Mouse (Mus musculus): Measurements from ENCODE around the gene AC170998.1.

Gene AC170998.1

GRCm38 (mm10) chr17:28725783-28726182 is at the start of gene AC170998.1:
AC170998.1 (plus strand) TSS chr17:28726083.
- no peak for DNase-seq (ENCODE audit: low spot score)

- DNase-seq (ENCODE audit: low spot score), result no peak
Observed at GRCm38 (mm10) chr17:28682311-28683084, 43.4 kb upstream of the AC170998.1 start.

GRCm38 (mm10) chr17:28683601-28684000 is 42.3 kb upstream of the AC170998.1 start:
- no peak for DNase-seq (ENCODE audit: low spot score)

- DNase-seq (ENCODE audit: low spot score), result no peak
Observed at GRCm38 (mm10) chr17:28684631-28685030, 41.3 kb upstream of the AC170998.1 start.

GRCm38 (mm10) chr17:28687354-28687753 is 38.5 kb upstream of the AC170998.1 start:
- no peak for DNase-seq (ENCODE audit: low spot score)

GRCm38 (mm10) chr17:28689586-28690283 is 36.1 kb upstream of the AC170998.1 start, which contains the start of gene Slc26a8:
Slc26a8 (minus strand) TSS chr17:28690233.
- DNase-seq (ENCODE audit: low spot score), result no peak

- peak; percentile 100 for DNase-seq (ENCODE audit: low spot score)
Observed at GRCm38 (mm10) chr17:28690776-28691686, 34.9 kb upstream of the AC170998.1 start, which contains the start of gene Mapk14. Mapk14 (plus strand) TSS chr17:28691329.

- peak; percentile 49 for DNase-seq (ENCODE audit: low spot score)
Observed at GRCm38 (mm10) chr17:28691687-28692340, 34.1 kb upstream of the AC170998.1 start.

- DNase-seq (ENCODE audit: low spot score), result peak; percentile 62
Observed at GRCm38 (mm10) chr17:28692341-28692710, 33.6 kb upstream of the AC170998.1 start.

GRCm38 (mm10) chr17:28693086-28693485 is 32.8 kb upstream of the AC170998.1 start:
- peak; percentile 77 for DNase-seq (ENCODE audit: low spot score)

- DNase-seq (ENCODE audit: low spot score), result no peak
Observed at GRCm38 (mm10) chr17:28694078-28694477, 31.8 kb upstream of the AC170998.1 start.

- DNase-seq (ENCODE audit: low spot score), result no peak
Observed at GRCm38 (mm10) chr17:28694832-28695231, 31.1 kb upstream of the AC170998.1 start.

- DNase-seq (ENCODE audit: low spot score), result peak; percentile 69
Observed at GRCm38 (mm10) chr17:28696641-28697040, 29.2 kb upstream of the AC170998.1 start.

- DNase-seq (ENCODE audit: low spot score), result peak; percentile 49
Observed at GRCm38 (mm10) chr17:28697290-28698195, 28.3 kb upstream of the AC170998.1 start.

- peak; percentile 55 for DNase-seq (ENCODE audit: low spot score)
Observed at GRCm38 (mm10) chr17:28698245-28698644, 27.6 kb upstream of the AC170998.1 start.

GRCm38 (mm10) chr17:28698672-28699071 is 27.2 kb upstream of the AC170998.1 start:
- DNase-seq (ENCODE audit: low spot score), result peak; percentile 40

- no peak for DNase-seq (ENCODE audit: low spot score)
Observed at GRCm38 (mm10) chr17:28699789-28700188, 26.1 kb upstream of the AC170998.1 start.

- no peak for DNase-seq (ENCODE audit: low spot score)
Observed at GRCm38 (mm10) chr17:28701171-28701570, 24.7 kb upstream of the AC170998.1 start.

- no peak for DNase-seq (ENCODE audit: low spot score)
Observed at GRCm38 (mm10) chr17:28701737-28702136, 24.1 kb upstream of the AC170998.1 start.

GRCm38 (mm10) chr17:28702646-28703045 is 23.2 kb upstream of the AC170998.1 start:
- DNase-seq (ENCODE audit: low spot score), result peak; percentile 59

Data from adipocyte (in vitro differentiated cells).